Mouse (Mus musculus): ENCODE results near the gene Ankrd24. TPM values are rescaled to one million over a fixed set of nuclear protein-coding genes. Genes with fewer than 3 reads are reported as not detected.

The Ankrd24 gene
- 8.2 and 8.7 TPM in 2 replicates for polyA plus RNA-seq (2015; fragmentation: Nextera tagmentation; extraction: Ambion mirVana)

- H3K4me2 ChIP-seq (ENCODE audit: low read depth, low read length): peak within 1 kb of the TSS; percentile 86
- H3K9me3 ChIP-seq (ENCODE audit: control insufficient read depth, low read length): no peaks in the 10 kb centered on the region
- peaks cover 20% of the 10 kb centered on the region for H3K4me1 ChIP-seq (ENCODE audit: control insufficient read depth, insufficient read depth, low read length)
- H3K36me3 ChIP-seq (ENCODE audit: control insufficient read depth, insufficient read depth, low read length): 0 out of 2 replicates have a peak, but pooled peaks cover 5% of the 10 kb centered on the region
- WGBS: 82% methylated on average over 16 of the region's 16 CpGs
- H3K4me3 ChIP-seq (ENCODE audit: low read length): peak within 1 kb of the TSS; percentile 77
- peak within 1 kb of the TSS; percentile 80 for H3K9ac ChIP-seq (ENCODE audit: low read depth, low read length)
- H3K27ac ChIP-seq (ENCODE audit: low read length): peak within 1 kb of the TSS; percentile 77
- H3K27me3 ChIP-seq (replicated peaks; ENCODE audit: control insufficient read depth, insufficient read depth, low read length): no peaks in the 10 kb centered on the region
- ATAC-seq: no peak
Observed at GRCm38 (mm10) chr10:81628390-81628789, at the start of gene Ankrd24. Gene Ankrd24, plus strand, starts transcription at chr10:81628540.

GRCm38 (mm10) chr10:81579967-81580366 lies 48.4 kb upstream of the Ankrd24 start:
- H3K27me3 ChIP-seq (replicated peaks; ENCODE audit: control insufficient read depth, insufficient read depth, low read length): no peaks in the 10 kb centered on the region
- 63% methylated on average over 4 of the region's 4 CpGs for whole genome bisulfite sequencing
- no peak overlapping the region for H3K9ac ChIP-seq (ENCODE audit: low read depth, low read length)
- H3K9me3 ChIP-seq (ENCODE audit: control insufficient read depth, low read length): no peaks in the 10 kb centered on the region
- H3K4me2 ChIP-seq (ENCODE audit: low read depth, low read length): no peak overlapping the region
- no peaks in the 10 kb centered on the region for H3K36me3 ChIP-seq (ENCODE audit: control insufficient read depth, insufficient read depth, low read length)
- H3K27ac ChIP-seq (ENCODE audit: low read length): no peak overlapping the region
- peaks cover 8% of the 10 kb centered on the region for H3K4me1 ChIP-seq (ENCODE audit: control insufficient read depth, insufficient read depth, low read length)
- no peak for ATAC-seq
- H3K4me3 ChIP-seq (ENCODE audit: low read length): no peak overlapping the region

- Histone ChIP-seq H3K4me1 (ENCODE audit: control insufficient read depth, insufficient read depth, low read length) (peaks cover 4% of the 10 kb centered on the region), H3K36me3 (ENCODE audit: control insufficient read depth, insufficient read depth, low read length) (no peaks in the 10 kb centered on the region), H3K27me3 (replicated peaks; ENCODE audit: control insufficient read depth, insufficient read depth, low read length) (no peaks in the 10 kb centered on the region), H3K4me2 (ENCODE audit: low read depth, low read length) (no peak overlapping the region), H3K27ac (ENCODE audit: low read length) (no peak overlapping the region), H3K4me3 (ENCODE audit: low read length) (no peak overlapping the region), H3K9ac (ENCODE audit: low read depth, low read length) (no peak overlapping the region), H3K9me3 (ENCODE audit: control insufficient read depth, low read length) (no peaks in the 10 kb centered on the region)
- ATAC-seq: no peak
- WGBS: 58% methylated on average over 25 of the region's 25 CpGs
Observed at GRCm38 (mm10) chr10:81580441-81581070, 47.8 kb upstream of the Ankrd24 start.

GRCm38 (mm10) chr10:81583347-81583746 lies 45.0 kb upstream of the Ankrd24 start:
- H3K27ac ChIP-seq (ENCODE audit: low read length): no peak overlapping the region
- WGBS: 50% methylated on average over 6 of the region's 6 CpGs
- ATAC-seq: no peak

GRCm38 (mm10) chr10:81588739-81589138 lies 39.6 kb upstream of the Ankrd24 start:
- H3K36me3 ChIP-seq (ENCODE audit: control insufficient read depth, insufficient read depth, low read length): peaks cover 2% of the 10 kb centered on the region; the same call in 1 of the 2 replicates
- H3K4me3 ChIP-seq (ENCODE audit: low read length): no peak overlapping the region
- no peak for ATAC-seq
- WGBS: 72% methylated on average over 7 of the region's 7 CpGs
- no peaks in the 10 kb centered on the region; the same call in 1 of the 2 replicates for H3K27me3 ChIP-seq (replicated peaks; ENCODE audit: control insufficient read depth, insufficient read depth, low read length)
- no peak overlapping the region for H3K4me2 ChIP-seq (ENCODE audit: low read depth, low read length)
- H3K27ac ChIP-seq (ENCODE audit: low read length): no peak overlapping the region
- no peak overlapping the region for H3K9ac ChIP-seq (ENCODE audit: low read depth, low read length)
- peaks cover 2% of the 10 kb centered on the region; the same call in 1 of the 2 replicates for H3K4me1 ChIP-seq (ENCODE audit: control insufficient read depth, insufficient read depth, low read length)
- no peaks in the 10 kb centered on the region for H3K9me3 ChIP-seq (ENCODE audit: control insufficient read depth, low read length)

More at GRCm38 (mm10) chr10:81583347-81583746, 45.0 kb upstream of the Ankrd24 start:
- Histone ChIP-seq H3K9ac (ENCODE audit: low read depth, low read length) (no peak overlapping the region), H3K4me2 (ENCODE audit: low read depth, low read length) (no peak overlapping the region), H3K36me3 (ENCODE audit: control insufficient read depth, insufficient read depth, low read length) (peaks cover 2% of the 10 kb centered on the region; the same call in 1 of the 2 replicates), H3K4me3 (ENCODE audit: low read length) (no peak overlapping the region), H3K9me3 (ENCODE audit: control insufficient read depth, low read length) (no peaks in the 10 kb centered on the region), H3K27me3 (replicated peaks; ENCODE audit: control insufficient read depth, insufficient read depth, low read length) (no peaks in the 10 kb centered on the region), H3K4me1 (ENCODE audit: control insufficient read depth, insufficient read depth, low read length) (no peaks in the 10 kb centered on the region)

GRCm38 (mm10) chr10:81591846-81592245 lies 36.5 kb upstream of the Ankrd24 start:
- peaks cover 5% of the 10 kb centered on the region; the same call in 1 of the 2 replicates for H3K27me3 ChIP-seq (replicated peaks; ENCODE audit: control insufficient read depth, insufficient read depth, low read length)
- H3K9ac ChIP-seq (ENCODE audit: low read depth, low read length): no peak overlapping the region
- no peaks in the 10 kb centered on the region; the same call in 1 of the 2 replicates for H3K36me3 ChIP-seq (ENCODE audit: control insufficient read depth, insufficient read depth, low read length)
- no peaks in the 10 kb centered on the region for H3K9me3 ChIP-seq (ENCODE audit: control insufficient read depth, low read length)
- H3K27ac ChIP-seq (ENCODE audit: low read length): no peak overlapping the region
- no peak for ATAC-seq
- peaks cover 18% of the 10 kb centered on the region for H3K4me1 ChIP-seq (ENCODE audit: control insufficient read depth, insufficient read depth, low read length)
- 54% methylated on average over 9 of the region's 9 CpGs for WGBS
- H3K4me3 ChIP-seq (ENCODE audit: low read length): no peak overlapping the region
- no peak overlapping the region for H3K4me2 ChIP-seq (ENCODE audit: low read depth, low read length)

- Histone ChIP-seq H3K4me3 (ENCODE audit: low read length) (no peak overlapping the region), H3K27me3 (replicated peaks; ENCODE audit: control insufficient read depth, insufficient read depth, low read length) (peaks cover 5% of the 10 kb centered on the region; the same call in 1 of the 2 replicates), H3K27ac (ENCODE audit: low read length) (no peak overlapping the region), H3K4me2 (ENCODE audit: low read depth, low read length) (no peak overlapping the region), H3K4me1 (ENCODE audit: control insufficient read depth, insufficient read depth, low read length) (peaks cover 26% of the 10 kb centered on the region), H3K9ac (ENCODE audit: low read depth, low read length) (no peak overlapping the region), H3K9me3 (ENCODE audit: control insufficient read depth, low read length) (no peaks in the 10 kb centered on the region), H3K36me3 (ENCODE audit: control insufficient read depth, insufficient read depth, low read length) (no peaks in the 10 kb centered on the region)
- whole genome bisulfite sequencing: 75% methylated on average over 7 of the region's 7 CpGs
- no peak for ATAC-seq
Observed at GRCm38 (mm10) chr10:81592631-81593030, 35.7 kb upstream of the Ankrd24 start.

- no peak overlapping the region for H3K4me2 ChIP-seq (ENCODE audit: low read depth, low read length)
- no peaks in the 10 kb centered on the region for H3K9me3 ChIP-seq (ENCODE audit: control insufficient read depth, low read length)
- H3K4me3 ChIP-seq (ENCODE audit: low read length): no peak overlapping the region
- WGBS: 64% methylated on average over 4 of the region's 4 CpGs
- H3K27me3 ChIP-seq (replicated peaks; ENCODE audit: control insufficient read depth, insufficient read depth, low read length): peaks cover 5% of the 10 kb centered on the region; the same call in 1 of the 2 replicates
- no peaks in the 10 kb centered on the region for H3K36me3 ChIP-seq (ENCODE audit: control insufficient read depth, insufficient read depth, low read length)
- peaks cover 31% of the 10 kb centered on the region for H3K4me1 ChIP-seq (ENCODE audit: control insufficient read depth, insufficient read depth, low read length)
- no peak for ATAC-seq
- H3K27ac ChIP-seq (ENCODE audit: low read length): no peak overlapping the region
- no peak overlapping the region for H3K9ac ChIP-seq (ENCODE audit: low read depth, low read length)
Observed at GRCm38 (mm10) chr10:81593223-81593622, 35.1 kb upstream of the Ankrd24 start.

GRCm38 (mm10) chr10:81593935-81594334 lies 34.4 kb upstream of the Ankrd24 start:
- 70% methylated on average over 18 of the region's 18 CpGs for WGBS
- Histone ChIP-seq H3K27me3 (replicated peaks; ENCODE audit: control insufficient read depth, insufficient read depth, low read length) (peaks cover 5% of the 10 kb centered on the region; the same call in 1 of the 2 replicates), H3K9me3 (ENCODE audit: control insufficient read depth, low read length) (no peaks in the 10 kb centered on the region), H3K4me1 (ENCODE audit: control insufficient read depth, insufficient read depth, low read length) (peaks cover 31% of the 10 kb centered on the region), H3K4me2 (ENCODE audit: low read depth, low read length) (no peak overlapping the region), H3K9ac (ENCODE audit: low read depth, low read length) (no peak overlapping the region), H3K36me3 (ENCODE audit: control insufficient read depth, insufficient read depth, low read length) (no peaks in the 10 kb centered on the region), H3K27ac (ENCODE audit: low read length) (no peak overlapping the region), H3K4me3 (ENCODE audit: low read length) (no peak overlapping the region)
- no peak for ATAC-seq
